Mouse (Mus musculus) intestine, embryonic 15.5 days (tissue): Measurements from ENCODE around the gene Abraxas1. TPM values are rescaled to one million over a fixed set of nuclear protein-coding genes. Genes with fewer than 3 reads are reported as not detected.
A peak's percentile ranks its signal among the peaks of the same experiment; 100 is the strongest.

ENCODE experiments used
- ATAC-seq: fragments of 200-750 bp; cut with Nextera tagmentation; 2 replicates; pipeline ENCODE4 v1.8.0; 2017; ENCODE audit warnings: moderate TSS enrichment, moderate library complexity
- H3K27ac ChIP-seq: fragments of 300-500 bp; sonication (generic); 2 replicates; pipeline ENCODE4 v1.5.1; 2015; ENCODE audit warnings: mild to moderate bottlenecking, inconsistent platforms
- H3K27me3 ChIP-seq: fragments of 300-500 bp; sonication (generic); replicated peaks from 2 replicates; pipeline ENCODE4 v1.6.1; 2015; ENCODE audit warnings: inconsistent platforms
- H3K36me3 ChIP-seq: fragments of 300-500 bp; sonication (generic); 2 replicates; pipeline ENCODE4 v1.6.1; 2015; ENCODE audit warnings: inconsistent platforms
- H3K4me1 ChIP-seq: fragments of 300-500 bp; sonication (generic); replicated peaks from 2 replicates; pipeline ENCODE4 v1.6.1; 2015; ENCODE audit warnings: inconsistent platforms
- H3K4me2 ChIP-seq: fragments of 300-500 bp; sonication (generic); replicated peaks from 2 replicates; pipeline ENCODE4 v1.6.1; 2015; ENCODE audit warnings: mild to moderate bottlenecking, inconsistent platforms
- H3K4me3 ChIP-seq: fragments of 300-500 bp; sonication (generic); replicated peaks from 2 replicates; pipeline ENCODE4 v1.5.1; 2015; ENCODE audit warnings: inconsistent platforms
- H3K9ac ChIP-seq: fragments of 300-500 bp; sonication (generic); 2 replicates; pipeline ENCODE4 v1.6.1; 2015; ENCODE audit warnings: inconsistent platforms
- H3K9me3 ChIP-seq: fragments of 300-500 bp; sonication (generic); 2 replicates; pipeline ENCODE4 v1.6.1; 2016; ENCODE audit warnings: inconsistent platforms
- WGBS: fragments of 180-500 bp; shearing (Covaris S2); methylation state at CpG from one replicate; pipeline ENCODE4 v1.1.7; 2015; 5-methylcytosine and 5-hydroxymethylcytosine counted together
- polyA plus RNA-seq: library from polyadenylated mRNA; unstranded; fragments of >200 nt; fragmentation: Nextera tagmentation; extraction: Ambion mirVana; gene quantifications from 2 replicates; pipeline ENCODE4 v1.2.1, GENCODE M21; 2015

The Abraxas1 gene
- polyA plus RNA-seq, 1 experiment from 2014 or later: 30.0 TPM

- 92% methylated on average over 7 of the region's 7 CpGs for WGBS
- H3K9me3 ChIP-seq: no peaks in the 10 kb centered on the region
- H3K4me3 ChIP-seq: no peak overlapping the region
- H3K27ac ChIP-seq: no peak overlapping the region
- no peak overlapping the region for H3K9ac ChIP-seq
- ATAC-seq: no peak
- no peaks in the 10 kb centered on the region for H3K27me3 ChIP-seq
- no peak overlapping the region for H3K4me2 ChIP-seq
- 0 out of 2 replicates have a peak, but pooled peaks cover 12% of the 10 kb centered on the region for H3K36me3 ChIP-seq
- H3K4me1 ChIP-seq: no peaks in the 10 kb centered on the region
Measured at GRCm38 (mm10) chr5:100761736-100762135, 59.0 kb downstream of the Abraxas1 start.

- Histone ChIP-seq H3K27ac (no peak overlapping the region), H3K4me3 (no peak overlapping the region), H3K9ac (no peak overlapping the region), H3K4me2 (no peak overlapping the region), H3K36me3 (0 out of 2 replicates have a peak, but pooled peaks cover 9% of the 10 kb centered on the region), H3K4me1 (no peaks in the 10 kb centered on the region), H3K9me3 (no peaks in the 10 kb centered on the region), H3K27me3 (no peaks in the 10 kb centered on the region)
- ATAC-seq: peak; percentile 36; the same call in 1 of the 2 replicates
- 75% methylated on average over 10 of the region's 10 CpGs for WGBS
Measured at GRCm38 (mm10) chr5:100760049-100760663, 60.6 kb downstream of the Abraxas1 start.

GRCm38 (mm10) chr5:100758121-100758520, 62.6 kb downstream of the Abraxas1 start:
- WGBS: 95% methylated on average over 5 of the region's 5 CpGs
- Histone ChIP-seq H3K27me3 (no peaks in the 10 kb centered on the region), H3K9ac (no peak overlapping the region), H3K4me2 (no peak overlapping the region), H3K4me1 (no peaks in the 10 kb centered on the region), H3K9me3 (no peaks in the 10 kb centered on the region), H3K27ac (no peak overlapping the region), H3K4me3 (no peak overlapping the region), H3K36me3 (0 out of 2 replicates have a peak, but pooled peaks cover 4% of the 10 kb centered on the region)
- ATAC-seq: no peak

Other genes with a start within 250 kb of the Abraxas1 start
- gene Plac8, start 248.7 kb downstream of the Abraxas1 start, polyA plus RNA-seq: 349 and 408 TPM in 2 replicates
- 67.6 and 70.5 TPM in 2 replicates for gene Coq2, start 145.8 kb downstream of the Abraxas1 start, polyA plus RNA-seq
- gene Hpse, start 101.2 kb downstream of the Abraxas1 start, polyA plus RNA-seq: 3.6 and 3.9 TPM in 2 replicates
- gene Helq, start 22.4 kb downstream of the Abraxas1 start, polyA plus RNA-seq: 13.6 and 16.2 TPM in 2 replicates
- gene Mrps18c, start 22.3 kb downstream of the Abraxas1 start, polyA plus RNA-seq: 169 and 172 TPM in 2 replicates
- gene Gpat3, start 24.7 kb upstream of the Abraxas1 start, polyA plus RNA-seq: 12.0 and 12.6 TPM in 2 replicates